Mouse (Mus musculus): ENCODE results near the gene Bloc1s4. TPM values are rescaled to one million over a fixed set of nuclear protein-coding genes. Genes with fewer than 3 reads are reported as not detected.

Bloc1s4 gene
- polyA plus RNA-seq, 1 experiment from 2014 or later: 27.6 TPM

GRCm38 (mm10) chr5:36712553-36713534 lies 35.6 kb downstream of the Bloc1s4 start:
- Histone ChIP-seq H3K27ac (no peak overlapping the region), H3K9me3 (no peaks in the 10 kb centered on the region), H3K4me1 (replicated peaks) (peaks cover 13% of the 10 kb centered on the region), H3K36me3 (no peaks in the 10 kb centered on the region), H3K27me3 (no peaks in the 10 kb centered on the region), H3K9ac (replicated peaks) (peak overlapping the region; percentile 43), H3K4me2 (replicated peaks) (peak overlapping the region; percentile 51), H3K4me3 (replicated peaks) (peak overlapping the region; percentile 18; the same call in 1 of the 2 replicates)
- peak; percentile 75 for ATAC-seq
- 8% methylated on average over 31 of the region's 31 CpGs for WGBS

- no peak for ATAC-seq
- H3K27ac ChIP-seq: no peak overlapping the region
- 51% methylated on average over 5 of the region's 5 CpGs for whole genome bisulfite sequencing
- H3K9me3 ChIP-seq: no peaks in the 10 kb centered on the region
- H3K4me2 ChIP-seq (replicated peaks): no peak overlapping the region
- H3K4me1 ChIP-seq (replicated peaks): peaks cover 13% of the 10 kb centered on the region
- H3K9ac ChIP-seq (replicated peaks): no peak overlapping the region
- no peaks in the 10 kb centered on the region for H3K27me3 ChIP-seq
- no peak overlapping the region for H3K4me3 ChIP-seq (replicated peaks)
- no peaks in the 10 kb centered on the region for H3K36me3 ChIP-seq
These were observed 36.6 kb downstream of the Bloc1s4 start for GRCm38 (mm10) chr5:36711863-36712262.

- no peak overlapping the region for H3K4me3 ChIP-seq (replicated peaks)
- H3K4me1 ChIP-seq (replicated peaks): no peaks in the 10 kb centered on the region
- 85% methylated on average over 5 of the region's 5 CpGs for WGBS
- H3K9ac ChIP-seq (replicated peaks): no peak overlapping the region
- no peaks in the 10 kb centered on the region for H3K36me3 ChIP-seq
- H3K9me3 ChIP-seq: no peaks in the 10 kb centered on the region
- no peak overlapping the region for H3K27ac ChIP-seq
- ATAC-seq: no peak
- no peak overlapping the region for H3K4me2 ChIP-seq (replicated peaks)
- H3K27me3 ChIP-seq: no peaks in the 10 kb centered on the region
These were observed 42.7 kb downstream of the Bloc1s4 start for GRCm38 (mm10) chr5:36705792-36706191.

DNA sequence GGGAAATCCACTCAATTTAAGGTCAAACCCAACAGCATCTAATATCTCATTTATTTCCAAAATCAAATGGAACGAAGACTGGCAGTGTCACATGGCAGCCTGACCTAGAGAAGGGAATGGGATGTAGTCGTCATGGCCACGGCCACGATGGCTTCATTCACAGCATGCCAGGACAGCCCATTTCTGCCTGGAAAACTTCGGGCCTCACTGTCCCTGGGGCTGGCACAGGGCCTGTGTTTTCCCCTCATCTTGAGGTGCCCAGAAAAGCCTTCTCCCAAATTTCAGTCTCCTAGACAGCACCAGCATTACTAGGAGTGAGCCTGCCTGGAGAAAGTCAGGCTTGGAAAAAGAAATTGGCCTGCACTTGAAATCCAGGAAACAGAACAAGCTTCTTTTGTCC lies 43.1 kb downstream of the Bloc1s4 start:
- WGBS: 82% methylated on average over 5 of the region's 5 CpGs
- Histone ChIP-seq H3K36me3 (no peaks in the 10 kb centered on the region), H3K9ac (replicated peaks) (no peak overlapping the region), H3K9me3 (no peaks in the 10 kb centered on the region), H3K4me2 (replicated peaks) (no peak overlapping the region), H3K4me3 (replicated peaks) (no peak overlapping the region), H3K4me1 (replicated peaks) (no peaks in the 10 kb centered on the region), H3K27ac (no peak overlapping the region), H3K27me3 (no peaks in the 10 kb centered on the region)
- ATAC-seq: no peak

- H3K36me3 ChIP-seq: no peaks in the 10 kb centered on the region
- no peak overlapping the region for H3K27ac ChIP-seq
- no peak overlapping the region for H3K4me3 ChIP-seq (replicated peaks)
- no peak overlapping the region for H3K9ac ChIP-seq (replicated peaks)
- 83% methylated on average over 6 of the region's 6 CpGs for WGBS
- H3K4me1 ChIP-seq (replicated peaks): no peaks in the 10 kb centered on the region
- H3K9me3 ChIP-seq: no peaks in the 10 kb centered on the region
- no peak overlapping the region for H3K4me2 ChIP-seq (replicated peaks)
- no peaks in the 10 kb centered on the region for H3K27me3 ChIP-seq
- ATAC-seq: no peak
These were observed 43.8 kb downstream of the Bloc1s4 start for GRCm38 (mm10) chr5:36704684-36705083.

- H3K4me1 ChIP-seq (replicated peaks): peaks cover 6% of the 10 kb centered on the region; the same call in 1 of the 2 replicates
- H3K27ac ChIP-seq: no peak overlapping the region
- no peaks in the 10 kb centered on the region for H3K36me3 ChIP-seq
- H3K4me2 ChIP-seq (replicated peaks): no peak overlapping the region
- 81% methylated on average over 6 of the region's 6 CpGs for WGBS
- ATAC-seq: no peak
- H3K4me3 ChIP-seq (replicated peaks): no peak overlapping the region
- H3K9me3 ChIP-seq: no peaks in the 10 kb centered on the region
- no peaks in the 10 kb centered on the region for H3K27me3 ChIP-seq
- no peak overlapping the region for H3K9ac ChIP-seq (replicated peaks)
These were observed 47.4 kb downstream of the Bloc1s4 start for GRCm38 (mm10) chr5:36700939-36701620.

DNA sequence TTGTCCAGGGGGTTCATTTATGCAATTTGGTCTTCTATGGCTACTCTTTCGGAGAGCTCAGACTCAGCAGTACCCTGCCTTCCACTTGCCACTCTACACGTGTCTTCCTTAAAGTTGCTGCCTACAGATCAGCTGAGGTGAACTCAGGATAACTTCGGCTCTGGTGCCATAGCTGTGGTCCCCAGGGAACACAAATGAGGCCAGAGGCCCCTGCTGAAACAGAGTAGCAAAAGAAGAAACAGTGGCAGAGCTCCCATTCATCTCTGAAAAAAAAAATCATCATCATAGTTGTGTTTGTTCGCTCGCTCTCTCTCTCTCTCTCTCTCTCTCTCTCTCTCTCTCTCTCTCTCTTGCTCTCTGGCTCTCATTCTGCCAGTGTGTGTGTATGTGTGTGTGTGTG lies 49.8 kb downstream of the Bloc1s4 start:
- H3K4me2 ChIP-seq (replicated peaks): no peak overlapping the region
- H3K27me3 ChIP-seq: no peaks in the 10 kb centered on the region
- peaks cover 16% of the 10 kb centered on the region for H3K4me1 ChIP-seq (replicated peaks)
- H3K9me3 ChIP-seq: no peaks in the 10 kb centered on the region
- ATAC-seq: no peak
- H3K27ac ChIP-seq: no peak overlapping the region
- H3K36me3 ChIP-seq: no peaks in the 10 kb centered on the region
- H3K4me3 ChIP-seq (replicated peaks): no peak overlapping the region
- WGBS: 72% methylated on average over 5 of the region's 5 CpGs
- no peak overlapping the region for H3K9ac ChIP-seq (replicated peaks)

DNA sequence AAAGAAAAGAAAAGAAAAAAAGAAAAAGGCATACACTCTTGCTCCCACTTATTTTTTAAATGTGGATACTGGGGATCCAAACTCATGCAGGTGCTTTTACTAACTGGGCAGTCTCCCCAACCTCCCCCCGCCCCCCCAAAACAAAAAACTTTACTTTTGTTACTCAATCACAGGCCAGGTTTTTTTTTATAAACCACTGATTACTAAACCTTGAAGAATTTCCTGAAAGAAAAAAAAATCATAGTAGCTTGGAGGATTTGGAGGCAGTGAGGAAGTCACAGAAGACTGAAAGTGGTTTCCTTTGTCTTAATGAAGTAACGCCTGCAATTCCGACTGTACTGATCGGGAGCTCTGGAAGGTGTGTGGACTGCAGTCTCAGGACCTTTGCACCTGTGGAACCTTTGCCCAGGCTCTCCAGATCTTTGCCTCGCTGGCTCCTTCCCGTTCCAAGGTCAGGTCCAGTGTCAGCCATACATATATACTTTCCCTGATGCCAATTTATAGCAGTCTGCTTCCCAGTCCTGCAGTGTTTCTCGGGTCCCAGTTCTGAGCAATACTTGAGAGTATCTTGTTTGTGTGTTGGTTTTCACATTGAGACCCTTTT lies 50.3 kb downstream of the Bloc1s4 start:
- H3K4me1 ChIP-seq (replicated peaks): peaks cover 22% of the 10 kb centered on the region
- no peak overlapping the region for H3K9ac ChIP-seq (replicated peaks)
- no peak overlapping the region for H3K4me3 ChIP-seq (replicated peaks)
- H3K9me3 ChIP-seq: no peaks in the 10 kb centered on the region
- ATAC-seq: no peak
- H3K27ac ChIP-seq: no peak overlapping the region
- H3K36me3 ChIP-seq: no peaks in the 10 kb centered on the region
- H3K4me2 ChIP-seq (replicated peaks): no peak overlapping the region
- 82% methylated on average over 7 of the region's 7 CpGs for WGBS
- H3K27me3 ChIP-seq: no peaks in the 10 kb centered on the region

Other genes starting within 250 kb of the Bloc1s4 start
- 59.7 and 60.0 TPM in 2 replicates for gene Tbc1d14, start 155.4 kb downstream of the Bloc1s4 start, polyA plus RNA-seq (2015; fragmentation: Nextera tagmentation; extraction: Ambion mirVana)
- 39.4 and 40.5 TPM in 2 replicates for gene D5Ertd579e, start 52.6 kb downstream of the Bloc1s4 start, polyA plus RNA-seq (2015; fragmentation: Nextera tagmentation; extraction: Ambion mirVana)
- 296 and 302 TPM in 2 replicates for gene Mrfap1, start 48.1 kb upstream of the Bloc1s4 start, polyA plus RNA-seq (2015; fragmentation: Nextera tagmentation; extraction: Ambion mirVana)
- gene Man2b2, start 82.0 kb upstream of the Bloc1s4 start, polyA plus RNA-seq (2015; fragmentation: Nextera tagmentation; extraction: Ambion mirVana): 8.2 and 10.2 TPM in 2 replicates
- gene Ppp2r2c, start 119.9 kb upstream of the Bloc1s4 start, polyA plus RNA-seq (2015; fragmentation: Nextera tagmentation; extraction: Ambion mirVana): 11.3 and 12.2 TPM in 2 replicates
- gene Wfs1, start 240.6 kb upstream of the Bloc1s4 start, polyA plus RNA-seq (2015; fragmentation: Nextera tagmentation; extraction: Ambion mirVana): 6.3 and 6.5 TPM in 2 replicates